Mouse (Mus musculus) embryo, embryonic 10.5 days (tissue): Measurements from ENCODE around the gene Rab6a.

Source experiments
- DNase-seq: peaks from one replicate; pipeline ENCODE4 v3.0.0-alpha.2; 2015; ENCODE audit warnings: low spot score

The Rab6a gene

GRCm38 (mm10) chr7:100681132-100681531, 73.9 kb downstream of the Rab6a start:
- no peak for DNase-seq

GRCm38 (mm10) chr7:100683241-100683640, 76.0 kb downstream of the Rab6a start:
- DNase-seq = no peak

- no peak for DNase-seq
Observed at GRCm38 (mm10) chr7:100684081-100684480, 76.9 kb downstream of the Rab6a start.

- DNase-seq = peak; percentile 85
Observed at GRCm38 (mm10) chr7:100684538-100684937, 77.3 kb downstream of the Rab6a start.

- peak; percentile 88 for DNase-seq
Observed at GRCm38 (mm10) chr7:100685061-100686030, 78.1 kb downstream of the Rab6a start.

- DNase-seq = no peak
Observed at GRCm38 (mm10) chr7:100688471-100688870, 81.3 kb downstream of the Rab6a start.
